Mouse (Mus musculus) hindbrain, embryonic 12.5 days (tissue): ENCODE results near the gene Ankdd1a. TPM values are rescaled to one million over a fixed set of nuclear protein-coding genes. Genes with fewer than 3 reads are reported as not detected.

Experiments used
- ATAC-seq: fragments of 200-750 bp; cut with Nextera tagmentation; 2 replicates; pipeline ENCODE4 v1.8.0; 2017; ENCODE audit warnings: moderate TSS enrichment; ENCODE audit not compliant: low FRiP score
- H3K27ac ChIP-seq: fragments of 300-500 bp; sonication (generic); 2 replicates; pipeline ENCODE4 v1.5.1; 2016; ENCODE audit warnings: mild to moderate bottlenecking
- H3K27me3 ChIP-seq: fragments of 300-500 bp; sonication (generic); 2 replicates; pipeline ENCODE4 v1.6.1; 2016; ENCODE audit warnings: mild to moderate bottlenecking
- H3K36me3 ChIP-seq: fragments of 300-500 bp; sonication (generic); 2 replicates; pipeline ENCODE4 v1.6.1; 2016; ENCODE audit warnings: mild to moderate bottlenecking
- H3K4me1 ChIP-seq: fragments of 300-500 bp; sonication (generic); 2 replicates; pipeline ENCODE4 v1.6.1; 2016
- H3K4me2 ChIP-seq: fragments of 300-500 bp; sonication (generic); replicated peaks from 2 replicates; pipeline ENCODE4 v1.6.1; 2016; ENCODE audit warnings: mild to moderate bottlenecking
- H3K4me3 ChIP-seq: fragments of 300-500 bp; sonication (generic); 2 replicates; pipeline ENCODE4 v1.5.1; 2016; ENCODE audit warnings: mild to moderate bottlenecking
- H3K9ac ChIP-seq: fragments of 300-500 bp; sonication (generic); 2 replicates; pipeline ENCODE4 v1.6.1; 2016; ENCODE audit warnings: mild to moderate bottlenecking, moderate library complexity
- H3K9me3 ChIP-seq: fragments of 300-500 bp; sonication (generic); replicated peaks from 2 replicates; pipeline ENCODE4 v1.6.1; 2016; ENCODE audit warnings: mild to moderate bottlenecking
- WGBS: fragments of 180-500 bp; shearing (Covaris S2); methylation state at CpG from one replicate; pipeline ENCODE4 v1.1.7; 2016; 5-methylcytosine and 5-hydroxymethylcytosine counted together
- polyA plus RNA-seq: library from polyadenylated mRNA; unstranded; fragments of >200 nt; fragmentation: Nextera tagmentation; extraction: Ambion mirVana; gene quantifications from 2 replicates; pipeline ENCODE4 v1.2.1, GENCODE M21; 2016

Ankdd1a gene
- polyA plus RNA-seq, 1 experiment from 2014 or later, result not detected

DNA sequence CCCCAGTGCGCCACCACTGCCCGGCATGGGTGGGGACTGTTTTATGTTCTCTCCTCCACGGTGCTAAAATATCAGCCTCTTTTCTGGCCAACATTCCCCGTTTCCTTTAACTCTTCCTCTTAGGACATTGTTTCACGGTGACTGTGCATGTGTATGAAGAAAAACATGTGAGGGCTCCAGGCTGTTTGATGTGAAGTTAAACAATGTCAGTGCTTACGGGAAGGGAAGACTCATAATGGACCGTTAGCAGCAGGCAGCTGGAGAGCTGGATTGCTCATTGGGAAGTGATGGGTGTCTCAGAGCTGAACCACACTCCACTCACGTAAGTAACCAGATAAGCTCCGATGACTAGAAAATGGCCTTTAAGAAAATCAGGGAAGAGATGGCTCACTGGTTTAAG, 19.7 kb upstream of the Ankdd1a start:
- Histone ChIP-seq H3K4me1 (no peaks in the 10 kb centered on the region), H3K27ac (no peak overlapping the region), H3K9me3 (no peaks in the 10 kb centered on the region), H3K4me3 (no peak overlapping the region), H3K27me3 (no peaks in the 10 kb centered on the region), H3K4me2 (no peak overlapping the region), H3K36me3 (no peaks in the 10 kb centered on the region), H3K9ac (no peak overlapping the region)
- no peak for ATAC-seq
- 84% methylated on average over 9 of the region's 9 CpGs for WGBS

DNA sequence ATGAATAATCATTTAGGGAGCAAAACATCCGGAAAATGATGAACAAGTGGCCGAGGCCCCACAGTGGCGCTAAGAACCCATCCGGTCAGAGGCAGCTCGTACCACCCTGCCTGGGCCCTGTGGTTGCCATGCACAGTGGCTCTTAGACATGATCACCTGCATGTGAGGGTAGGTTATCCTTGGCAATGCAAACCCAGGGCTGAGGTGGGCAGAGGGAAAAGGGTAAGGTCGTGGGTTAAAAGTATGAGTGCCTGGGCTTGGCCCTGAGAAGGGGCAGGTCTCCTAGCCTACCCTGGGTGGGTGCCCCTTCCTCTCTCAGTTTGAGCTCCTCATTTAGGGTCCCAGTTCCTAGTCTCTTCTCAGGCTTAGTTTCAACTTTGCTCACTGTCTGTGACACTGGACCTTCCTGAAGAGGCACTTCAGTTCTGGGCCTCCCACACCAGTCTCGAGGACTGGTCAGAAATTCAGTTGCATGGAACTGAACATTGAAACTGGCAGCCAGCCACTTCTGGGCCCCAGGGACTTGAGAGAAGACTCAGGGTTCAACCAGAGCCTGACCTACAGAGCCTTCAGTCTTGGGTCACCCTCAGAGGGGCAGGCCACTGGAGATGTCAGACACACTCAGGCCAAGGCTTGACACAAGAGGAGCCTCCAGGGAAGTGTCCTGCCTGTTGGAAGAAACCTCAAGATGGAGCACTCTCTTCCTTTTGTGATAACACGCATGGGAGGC, 18.1 kb upstream of the Ankdd1a start:
- Histone ChIP-seq H3K9me3 (no peaks in the 10 kb centered on the region), H3K27ac (no peak overlapping the region), H3K4me1 (no peaks in the 10 kb centered on the region), H3K4me2 (no peak overlapping the region), H3K27me3 (no peaks in the 10 kb centered on the region), H3K36me3 (no peaks in the 10 kb centered on the region), H3K4me3 (no peak overlapping the region), H3K9ac (no peak overlapping the region)
- ATAC-seq, result no peak
- WGBS, result 88% methylated on average over 8 of the region's 8 CpGs

DNA sequence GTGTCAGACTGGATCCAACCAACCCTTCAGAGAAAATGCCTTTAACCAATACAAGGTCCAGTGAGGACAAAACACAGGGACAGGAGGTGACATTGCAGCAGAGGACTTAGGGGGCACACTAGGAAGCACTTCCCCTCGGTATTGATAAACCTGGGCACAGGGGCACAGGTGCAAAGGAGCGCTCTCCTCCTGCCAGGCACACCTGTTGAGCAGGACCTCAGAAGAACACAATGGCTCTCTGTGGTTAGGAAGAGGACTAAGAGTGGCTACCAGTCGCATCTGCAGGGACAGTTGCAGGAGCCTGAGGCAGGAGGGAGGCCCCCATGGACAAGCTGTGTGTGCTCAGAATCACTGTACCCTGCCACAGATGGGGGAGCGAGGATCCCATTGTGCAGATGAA, 16.5 kb upstream of the Ankdd1a start:
- Histone ChIP-seq H3K9ac (no peak overlapping the region), H3K9me3 (no peaks in the 10 kb centered on the region), H3K36me3 (no peaks in the 10 kb centered on the region), H3K4me3 (no peak overlapping the region), H3K27ac (no peak overlapping the region), H3K4me1 (no peaks in the 10 kb centered on the region), H3K4me2 (no peak overlapping the region), H3K27me3 (no peaks in the 10 kb centered on the region)
- 80% methylated on average over 4 of the region's 4 CpGs for WGBS
- no peak for ATAC-seq

DNA sequence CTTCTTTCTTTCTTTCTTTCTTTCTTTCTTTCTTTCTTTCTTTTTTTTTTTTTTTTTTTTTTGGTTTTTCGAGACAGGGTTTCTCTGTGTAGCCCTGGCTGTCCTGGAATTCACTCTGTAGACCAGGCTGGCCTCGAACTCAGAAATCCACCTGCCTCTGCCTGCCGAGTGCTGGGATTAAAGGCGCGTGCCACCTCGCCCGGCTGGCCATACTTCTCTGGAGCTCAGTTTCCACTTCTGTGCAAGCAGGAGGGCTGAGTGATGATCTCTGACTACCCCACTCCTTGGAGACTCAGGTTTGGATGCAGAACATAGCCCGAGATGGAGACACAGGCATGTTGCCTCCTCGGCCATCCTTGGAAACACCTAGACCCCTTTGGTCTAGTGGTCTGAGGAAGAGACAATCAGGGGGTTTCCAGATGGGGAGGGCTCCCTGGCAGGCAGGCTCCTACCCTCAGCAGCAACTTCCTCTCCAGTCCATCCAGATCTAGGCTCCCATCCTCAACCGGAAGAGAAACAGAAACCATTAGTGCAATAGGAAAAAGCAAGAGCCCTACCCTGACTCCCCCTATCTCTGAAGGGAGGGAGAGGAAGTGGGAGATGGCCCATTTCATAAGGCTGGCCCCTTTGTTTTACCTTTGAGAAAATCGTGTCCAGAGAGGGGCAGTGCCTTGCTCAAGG, 15.9 kb upstream of the Ankdd1a start:
- H3K4me2 ChIP-seq, result no peak overlapping the region
- no peaks in the 10 kb centered on the region for H3K9me3 ChIP-seq
- H3K27me3 ChIP-seq, result no peaks in the 10 kb centered on the region
- no peaks in the 10 kb centered on the region for H3K36me3 ChIP-seq
- no peaks in the 10 kb centered on the region for H3K4me1 ChIP-seq
- H3K9ac ChIP-seq, result no peak overlapping the region
- 90% methylated on average over 10 of the region's 11 CpGs for WGBS
- H3K27ac ChIP-seq, result no peak overlapping the region
- no peak for ATAC-seq
- H3K4me3 ChIP-seq, result no peak overlapping the region

DNA sequence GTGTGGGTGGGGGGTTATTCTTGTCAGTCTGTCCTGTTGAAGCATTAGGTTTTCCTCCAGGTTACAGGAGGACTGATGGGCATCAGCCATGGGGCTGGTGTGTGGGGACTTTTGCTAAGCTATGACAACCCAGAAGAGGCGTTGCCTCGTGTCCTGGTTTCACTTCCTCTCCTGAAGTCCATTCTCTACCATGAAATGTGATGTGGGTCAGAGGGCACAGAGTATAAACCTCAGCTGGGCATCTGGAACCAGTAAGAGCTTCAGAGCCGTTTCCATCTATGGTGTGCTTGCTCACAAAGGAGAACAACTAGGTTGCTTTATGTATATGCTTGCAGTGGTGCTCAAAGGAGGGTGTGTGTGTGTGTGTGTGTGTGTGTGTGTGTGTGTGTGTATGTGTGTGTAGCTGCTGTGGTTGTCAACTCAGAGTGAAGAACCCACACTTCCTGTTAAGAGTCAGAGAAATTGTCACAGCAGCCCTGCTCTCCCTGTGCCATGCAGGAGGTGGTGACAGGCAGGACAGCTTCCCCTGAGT, 15.3 kb upstream of the Ankdd1a start:
- Histone ChIP-seq H3K4me2 (no peak overlapping the region), H3K9me3 (no peaks in the 10 kb centered on the region), H3K27me3 (no peaks in the 10 kb centered on the region), H3K4me3 (no peak overlapping the region), H3K9ac (no peak overlapping the region), H3K4me1 (no peaks in the 10 kb centered on the region), H3K27ac (no peak overlapping the region), H3K36me3 (no peaks in the 10 kb centered on the region)
- ATAC-seq, result no peak
- WGBS, result 80% methylated on average over 3 of the region's 3 CpGs

DNA sequence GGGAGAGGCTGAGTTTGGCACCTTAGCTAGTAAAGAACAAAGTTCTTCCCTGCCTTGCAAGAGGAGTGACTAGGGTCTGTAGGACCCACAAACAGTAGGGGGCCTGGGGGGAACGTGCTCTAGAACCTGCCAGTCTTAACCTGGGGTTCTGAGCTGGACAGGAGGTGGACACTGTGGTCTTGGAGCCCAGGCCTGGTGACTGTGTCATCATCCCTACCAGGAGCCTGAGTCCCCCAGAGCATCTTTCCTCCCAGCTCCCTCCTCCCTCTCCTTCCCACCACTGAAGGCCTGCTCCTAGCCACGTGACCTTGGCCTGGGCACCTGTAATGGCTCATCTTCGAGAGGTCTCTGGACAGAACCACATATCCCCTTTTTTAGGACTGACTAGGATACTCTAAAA, 14.1 kb upstream of the Ankdd1a start:
- Histone ChIP-seq H3K36me3 (no peaks in the 10 kb centered on the region), H3K27me3 (no peaks in the 10 kb centered on the region), H3K4me2 (no peak overlapping the region), H3K4me1 (no peaks in the 10 kb centered on the region), H3K4me3 (no peak overlapping the region), H3K27ac (no peak overlapping the region), H3K9ac (no peak overlapping the region), H3K9me3 (no peaks in the 10 kb centered on the region)
- WGBS, result 88% methylated on average over 3 of the region's 3 CpGs
- ATAC-seq, result no peak

DNA sequence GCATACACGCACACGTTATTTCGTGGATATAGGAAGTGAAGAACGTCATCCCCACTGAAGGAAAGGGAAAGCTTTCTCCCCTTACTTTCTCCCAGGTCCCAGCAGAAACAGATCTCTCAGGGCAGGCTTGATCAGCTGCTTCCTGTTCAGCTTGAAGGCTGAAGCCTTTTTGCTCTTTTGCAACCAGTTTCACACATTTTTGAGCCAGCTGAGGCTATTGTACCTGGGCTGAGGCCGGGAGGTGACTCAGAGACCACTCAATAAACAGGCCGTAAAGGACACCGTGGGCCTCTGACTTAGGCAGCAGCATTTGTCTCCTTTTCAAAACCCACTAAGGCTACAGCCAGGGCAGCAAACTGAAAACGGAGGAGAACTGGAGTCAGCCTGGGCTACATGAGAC, 13.0 kb upstream of the Ankdd1a start:
- no peak overlapping the region for H3K9ac ChIP-seq
- H3K27ac ChIP-seq, result no peak overlapping the region
- no peaks in the 10 kb centered on the region for H3K4me1 ChIP-seq
- H3K27me3 ChIP-seq, result no peaks in the 10 kb centered on the region
- 92% methylated on average over 8 of the region's 8 CpGs for WGBS
- H3K4me3 ChIP-seq, result no peak overlapping the region
- H3K36me3 ChIP-seq, result no peaks in the 10 kb centered on the region
- H3K4me2 ChIP-seq, result no peak overlapping the region
- H3K9me3 ChIP-seq, result no peaks in the 10 kb centered on the region
- no peak for ATAC-seq

DNA sequence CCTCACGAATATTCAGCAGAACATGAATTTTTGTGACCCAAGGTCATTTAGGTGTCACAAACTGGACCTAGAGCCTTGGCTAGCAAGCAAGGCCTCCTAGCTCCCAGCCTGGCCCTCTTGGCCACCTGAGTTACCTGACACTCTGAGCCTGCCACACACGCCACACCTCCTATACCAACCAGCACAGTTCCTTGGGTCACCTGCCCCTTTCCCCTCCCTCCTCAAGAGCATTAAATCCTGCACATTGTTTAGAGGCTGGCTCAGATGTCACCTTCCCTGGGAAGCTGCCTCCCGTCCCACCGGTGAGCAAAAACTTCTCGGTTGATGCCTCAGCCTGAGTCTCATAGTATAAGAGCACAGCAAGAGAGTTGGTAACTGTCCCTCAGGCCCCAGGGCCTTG, 11.3 kb upstream of the Ankdd1a start:
- no peak overlapping the region for H3K27ac ChIP-seq
- H3K27me3 ChIP-seq, result no peaks in the 10 kb centered on the region
- no peak for ATAC-seq
- no peaks in the 10 kb centered on the region for H3K36me3 ChIP-seq
- no peak overlapping the region for H3K9ac ChIP-seq
- WGBS, result 84% methylated on average over 5 of the region's 5 CpGs
- H3K9me3 ChIP-seq, result no peaks in the 10 kb centered on the region
- no peak overlapping the region for H3K4me3 ChIP-seq
- no peak overlapping the region for H3K4me2 ChIP-seq
- no peaks in the 10 kb centered on the region for H3K4me1 ChIP-seq

DNA sequence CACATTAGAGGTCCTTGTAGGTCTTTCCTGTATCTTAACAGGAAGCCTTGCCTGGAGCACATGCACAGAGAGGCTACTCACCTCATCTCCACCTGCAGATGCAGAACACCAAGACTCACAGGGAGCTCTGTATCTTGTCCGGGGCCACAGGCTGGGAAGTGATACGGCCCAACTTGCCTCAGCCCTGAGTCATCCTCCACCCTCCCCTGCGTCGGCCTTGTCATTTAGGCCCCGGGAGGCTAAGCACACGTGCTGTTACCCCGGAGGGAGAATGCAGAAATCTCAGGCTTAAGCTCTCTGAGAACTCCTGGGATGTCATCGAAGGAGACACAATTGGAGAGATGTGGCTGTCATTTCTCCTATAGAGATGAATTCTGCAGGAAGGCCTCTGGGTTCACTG, 9.7 kb upstream of the Ankdd1a start:
- H3K9ac ChIP-seq, result no peak overlapping the region
- H3K4me2 ChIP-seq, result no peak overlapping the region
- H3K36me3 ChIP-seq, result no peaks in the 10 kb centered on the region
- WGBS, result 64% methylated on average over 8 of the region's 8 CpGs
- no peaks in the 10 kb centered on the region for H3K4me1 ChIP-seq
- no peak for ATAC-seq
- H3K9me3 ChIP-seq, result no peaks in the 10 kb centered on the region
- H3K27ac ChIP-seq, result no peak overlapping the region
- H3K4me3 ChIP-seq, result no peak overlapping the region
- H3K27me3 ChIP-seq, result no peaks in the 10 kb centered on the region

DNA sequence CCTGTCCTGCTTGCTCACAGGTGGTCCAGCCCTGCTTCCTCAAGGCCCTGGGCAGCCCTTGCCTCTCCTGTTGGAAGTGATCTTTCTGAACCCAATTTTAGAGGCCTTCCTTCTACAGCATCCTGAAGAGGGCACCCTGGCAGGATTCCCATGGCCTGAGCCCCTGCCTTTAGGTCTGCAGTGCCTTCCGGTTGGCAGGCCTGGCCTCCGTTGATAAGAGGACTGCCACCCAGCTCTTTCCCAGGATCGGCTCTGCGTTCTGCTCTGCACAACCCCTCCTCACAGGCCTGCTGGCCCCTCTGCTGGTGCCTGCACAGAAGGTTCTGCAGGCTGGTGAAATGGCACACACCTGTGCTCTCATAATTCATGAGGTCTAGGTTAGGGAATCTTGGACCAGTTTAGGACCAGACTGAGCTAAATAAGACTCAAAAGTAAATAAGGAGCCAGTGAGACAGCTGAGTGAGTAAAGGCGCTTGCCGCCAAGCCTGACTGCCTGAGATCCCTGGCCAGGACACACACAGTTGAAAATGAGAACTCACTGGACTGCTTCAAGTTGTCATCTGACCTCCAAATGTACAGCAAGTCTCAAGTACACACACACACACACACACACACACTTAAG, 8.5 kb upstream of the Ankdd1a start:
- Histone ChIP-seq H3K27me3 (no peaks in the 10 kb centered on the region), H3K9me3 (no peaks in the 10 kb centered on the region), H3K9ac (no peak overlapping the region), H3K4me3 (no peak overlapping the region), H3K27ac (no peak overlapping the region), H3K36me3 (no peaks in the 10 kb centered on the region), H3K4me2 (no peak overlapping the region), H3K4me1 (0 out of 2 replicates have a peak, but pooled peaks cover 3% of the 10 kb centered on the region)
- ATAC-seq, result no peak
- WGBS, result 82% methylated on average over 6 of the region's 6 CpGs

DNA sequence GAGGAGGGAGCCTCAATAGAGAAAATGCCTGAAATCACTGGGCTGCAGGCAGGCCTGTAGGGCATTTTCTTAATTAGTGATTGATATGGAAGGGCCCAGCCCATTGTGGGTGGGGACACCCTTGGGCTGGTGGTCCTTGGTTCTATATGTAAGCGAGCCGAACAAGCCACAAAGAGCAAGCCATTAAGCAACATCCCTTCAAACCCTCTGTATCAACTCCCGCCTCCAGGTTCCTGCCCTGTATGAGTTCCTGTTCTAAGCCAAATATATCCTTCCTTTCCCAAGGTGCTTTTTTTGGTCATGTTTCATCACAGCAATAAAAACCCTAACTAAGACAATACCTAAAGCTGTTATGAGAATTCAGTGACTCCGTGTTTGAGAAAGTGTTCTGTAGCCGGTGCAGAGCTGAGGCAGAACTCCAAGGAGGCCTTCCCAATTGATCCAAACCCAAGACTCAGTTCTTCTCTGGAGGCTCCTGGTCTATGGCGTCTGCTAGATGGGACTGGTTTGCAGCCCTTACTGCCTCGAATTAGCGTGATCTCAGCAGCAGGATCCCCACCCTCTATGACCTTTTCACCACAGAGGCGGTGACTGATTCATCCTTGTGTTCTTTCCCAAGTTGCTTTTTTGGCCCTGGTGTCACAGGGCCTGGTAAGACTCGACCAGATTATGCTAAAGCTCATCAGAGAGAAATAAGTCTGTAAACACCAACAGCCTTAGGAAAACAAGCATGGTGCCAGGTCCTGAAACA, 5.6 kb upstream of the Ankdd1a start:
- Histone ChIP-seq H3K9ac (no peak overlapping the region), H3K4me1 (0 out of 2 replicates have a peak, but pooled peaks cover 3% of the 10 kb centered on the region), H3K9me3 (no peaks in the 10 kb centered on the region), H3K4me2 (no peak overlapping the region), H3K27me3 (0 out of 2 replicates have a peak, but pooled peaks cover 5% of the 10 kb centered on the region), H3K27ac (no peak overlapping the region), H3K36me3 (no peaks in the 10 kb centered on the region), H3K4me3 (no peak overlapping the region)
- WGBS, result 79% methylated on average over 10 of the region's 10 CpGs
- no peak for ATAC-seq
